Mouse (Mus musculus) testis, postnatal 14 days (tissue): ENCODE results near the gene Wfikkn2.

Experiments
- DNase-seq: peaks from one replicate; pipeline ENCODE4 v3.0.0; 2021; ENCODE audit warnings: low spot score

Wfikkn2 gene

DNA sequence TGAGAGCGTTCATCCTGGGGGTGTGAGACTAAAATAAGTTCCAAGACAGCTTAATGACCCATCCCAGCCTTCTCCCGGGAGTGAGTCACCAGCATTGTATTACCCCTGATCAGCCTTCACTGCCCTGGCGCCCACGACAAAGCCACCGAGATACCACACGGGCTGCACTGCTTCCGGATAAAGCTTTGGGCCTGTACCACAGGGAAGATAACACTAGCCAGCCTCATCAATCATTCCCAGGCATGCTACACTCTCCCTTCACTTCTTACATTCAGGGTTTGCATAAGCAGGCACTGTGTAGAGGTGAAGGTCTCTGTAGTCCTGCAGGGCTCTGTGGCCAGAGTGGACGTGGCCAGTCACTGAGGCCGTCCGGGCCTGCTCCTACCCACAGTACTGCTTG, 56.2 kb downstream of the Wfikkn2 start:
- DNase-seq: no peak
